Mouse (Mus musculus) kidney, embryonic 16.5 days (tissue): ENCODE measurements around the gene Usp33. TPM values are rescaled to one million over a fixed set of nuclear protein-coding genes. Genes with fewer than 3 reads are reported as not detected.

ENCODE experiments used
- ATAC-seq: fragments of 200-750 bp; cut with Nextera tagmentation; 2 replicates; pipeline ENCODE4 v1.8.0; 2017; ENCODE audit warnings: moderate TSS enrichment; ENCODE audit not compliant: low FRiP score, low TSS enrichment
- H3K27ac ChIP-seq: fragments of 300-500 bp; sonication (generic); 2 replicates; pipeline ENCODE4 v1.5.1; 2014; ENCODE audit warnings: low read length
- H3K27me3 ChIP-seq: fragments of 300-500 bp; sonication (generic); 2 replicates; pipeline ENCODE4 v1.6.1; 2014; ENCODE audit warnings: low read length, control low read depth, mixed read lengths; ENCODE audit not compliant: insufficient read depth
- H3K36me3 ChIP-seq: fragments of 300-500 bp; sonication (generic); 2 replicates; pipeline ENCODE4 v1.6.1; 2014; ENCODE audit warnings: low read length, control low read depth, mixed read lengths; ENCODE audit not compliant: insufficient read depth
- H3K4me1 ChIP-seq: fragments of 300-500 bp; sonication (generic); 2 replicates; pipeline ENCODE4 v1.6.1; 2014; ENCODE audit warnings: low read length, control low read depth, mixed read lengths; ENCODE audit not compliant: insufficient read depth
- H3K4me2 ChIP-seq: fragments of 300-500 bp; sonication (generic); replicated peaks from 2 replicates; pipeline ENCODE4 v1.6.1; 2014; ENCODE audit warnings: low read depth, low read length
- H3K4me3 ChIP-seq: fragments of 300-500 bp; sonication (generic); 2 replicates; pipeline ENCODE4 v1.5.1; 2014; ENCODE audit warnings: mild to moderate bottlenecking, low read length
- H3K9ac ChIP-seq: fragments of 300-500 bp; sonication (generic); replicated peaks from 2 replicates; pipeline ENCODE4 v1.6.1; 2014; ENCODE audit warnings: low read length
- H3K9me3 ChIP-seq: fragments of 300-500 bp; sonication (generic); 2 replicates; pipeline ENCODE4 v1.6.1; 2016; ENCODE audit warnings: low read length, control low read depth
- WGBS: fragments of 180-500 bp; shearing (Covaris S2); extraction: QIAGEN DNeasy Blood & Tissue Kit; methylation state at CpG from one replicate; pipeline ENCODE4 v1.1.7; 2014; 5-methylcytosine and 5-hydroxymethylcytosine counted together
- polyA plus RNA-seq: library from polyadenylated mRNA; unstranded; fragments of >200 nt; fragmentation: Nextera tagmentation; extraction: Ambion mirVana; gene quantifications from 2 replicates; pipeline ENCODE4 v1.2.1, GENCODE M21; 2015

Gene Usp33
- polyA plus RNA-seq, 1 experiment from 2014 or later: 46.2 TPM

- no peak for ATAC-seq
- Histone ChIP-seq H3K9me3 (no peaks in the 10 kb centered on the region), H3K4me2 (no peak overlapping the region), H3K4me1 (peaks cover 12% of the 10 kb centered on the region), H3K4me3 (no peak overlapping the region), H3K27me3 (no peaks in the 10 kb centered on the region), H3K27ac (no peak overlapping the region), H3K36me3 (0 out of 2 replicates have a peak, but pooled peaks cover 2% of the 10 kb centered on the region), H3K9ac (no peak overlapping the region)
- 83% methylated on average over 4 of the region's 4 CpGs for WGBS
Measured at GRCm38 (mm10) chr3:152412362-152412761, 66.1 kb downstream of the Usp33 start.

- Histone ChIP-seq H3K27ac (no peak overlapping the region), H3K4me1 (peaks cover 5% of the 10 kb centered on the region; the same call in 1 of the 2 replicates), H3K36me3 (peaks cover 21% of the 10 kb centered on the region), H3K9ac (no peak overlapping the region), H3K4me2 (no peak overlapping the region), H3K9me3 (no peaks in the 10 kb centered on the region), H3K4me3 (no peak overlapping the region), H3K27me3 (no peaks in the 10 kb centered on the region)
- WGBS: 89% methylated on average over 8 of the region's 8 CpGs
- ATAC-seq: no peak
Measured at GRCm38 (mm10) chr3:152428925-152429324, 82.6 kb downstream of the Usp33 start.

DNA sequence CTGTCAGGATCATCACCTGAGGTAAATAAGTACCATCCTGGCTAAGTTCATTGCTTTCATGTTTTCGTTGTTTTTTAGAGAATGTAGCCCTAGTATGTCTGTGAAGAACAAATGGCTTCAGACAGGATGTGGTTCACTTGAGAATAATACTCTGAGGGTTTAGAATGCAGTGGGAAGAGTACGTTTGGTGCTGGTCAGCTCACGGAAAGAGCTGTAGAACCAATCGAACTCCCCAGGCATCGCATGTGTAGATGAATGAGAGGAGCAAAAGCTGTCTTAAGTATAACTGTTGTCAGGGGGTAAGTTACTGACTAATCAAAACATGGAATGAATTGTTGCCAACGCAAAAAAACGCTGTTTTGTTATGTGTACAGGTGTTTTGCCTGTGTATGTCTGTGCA lies 86.4 kb downstream of the Usp33 start:
- Histone ChIP-seq H3K9me3 (no peaks in the 10 kb centered on the region), H3K36me3 (peaks cover 17% of the 10 kb centered on the region), H3K4me2 (no peak overlapping the region), H3K4me1 (peaks cover 5% of the 10 kb centered on the region; the same call in 1 of the 2 replicates), H3K9ac (no peak overlapping the region), H3K4me3 (no peak overlapping the region), H3K27ac (no peak overlapping the region), H3K27me3 (no peaks in the 10 kb centered on the region)
- 94% methylated on average over 7 of the region's 7 CpGs for WGBS
- no peak for ATAC-seq

DNA sequence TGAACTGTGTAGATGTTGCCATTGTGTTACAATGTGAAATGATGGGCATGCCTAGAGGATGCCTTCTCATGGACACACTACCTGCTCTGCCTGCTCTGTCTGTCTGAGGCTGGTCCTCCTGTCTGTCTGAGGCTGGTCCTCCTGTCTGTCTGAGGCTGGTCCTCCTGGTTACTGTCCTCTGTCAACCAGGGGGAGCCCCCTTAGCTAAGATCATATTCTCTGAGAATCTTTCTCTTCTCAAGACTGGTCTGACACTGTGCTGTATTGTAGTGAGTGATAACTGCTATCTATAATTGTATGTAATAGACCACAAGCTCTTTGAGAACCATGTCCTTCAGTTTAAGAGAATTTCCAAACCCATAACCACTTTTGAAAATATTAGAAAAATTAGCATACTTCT lies 89.3 kb downstream of the Usp33 start:
- H3K9me3 ChIP-seq: no peaks in the 10 kb centered on the region
- H3K27me3 ChIP-seq: no peaks in the 10 kb centered on the region
- no peaks in the 10 kb centered on the region for H3K4me1 ChIP-seq
- no peak overlapping the region for H3K4me2 ChIP-seq
- H3K36me3 ChIP-seq: peaks cover 7% of the 10 kb centered on the region; the same call in 1 of the 2 replicates
- ATAC-seq: no peak
- H3K9ac ChIP-seq: no peak overlapping the region
- no peak overlapping the region for H3K27ac ChIP-seq
- H3K4me3 ChIP-seq: no peak overlapping the region

DNA sequence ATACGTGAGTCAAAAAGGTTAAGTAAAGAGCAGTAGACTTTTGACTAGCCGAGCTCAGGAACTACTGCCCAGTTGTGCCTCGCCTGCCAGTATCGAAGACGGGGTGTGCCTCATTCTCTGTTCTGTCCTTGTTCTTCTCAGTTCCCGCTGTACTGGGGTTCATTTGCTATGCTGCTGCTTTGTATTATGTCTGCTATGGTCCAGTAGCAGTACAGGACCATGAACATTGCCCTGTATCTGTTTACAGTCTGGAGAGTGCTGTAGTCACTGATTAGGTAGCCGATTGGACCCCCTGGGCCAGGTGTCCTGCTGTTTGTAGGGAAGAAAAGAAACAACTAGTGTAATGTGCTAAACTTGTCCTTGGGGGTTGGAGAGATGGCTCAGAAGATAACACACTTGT lies 91.8 kb downstream of the Usp33 start:
- ATAC-seq: no peak
- H3K9ac ChIP-seq: no peak overlapping the region
- no peak overlapping the region for H3K4me3 ChIP-seq
- no peaks in the 10 kb centered on the region for H3K4me1 ChIP-seq
- H3K27ac ChIP-seq: no peak overlapping the region
- H3K9me3 ChIP-seq: no peaks in the 10 kb centered on the region
- H3K36me3 ChIP-seq: peaks cover 4% of the 10 kb centered on the region; the same call in 1 of the 2 replicates
- no peaks in the 10 kb centered on the region for H3K27me3 ChIP-seq
- WGBS: 96% methylated on average over 7 of the region's 7 CpGs
- no peak overlapping the region for H3K4me2 ChIP-seq

- no peak overlapping the region for H3K4me2 ChIP-seq
- H3K27me3 ChIP-seq: no peaks in the 10 kb centered on the region
- no peak for ATAC-seq
- 90% methylated on average over 4 of the region's 4 CpGs for WGBS
- no peaks in the 10 kb centered on the region for H3K4me1 ChIP-seq
- H3K9ac ChIP-seq: no peak overlapping the region
- no peaks in the 10 kb centered on the region for H3K9me3 ChIP-seq
- H3K4me3 ChIP-seq: no peak overlapping the region
- H3K27ac ChIP-seq: no peak overlapping the region
- H3K36me3 ChIP-seq: peaks cover 4% of the 10 kb centered on the region; the same call in 1 of the 2 replicates
Measured at GRCm38 (mm10) chr3:152442795-152443194, 96.5 kb downstream of the Usp33 start.

Other genes with a start within 250 kb of the Usp33 start
- gene Gipc2, start 180.2 kb upstream of the Usp33 start, polyA plus RNA-seq: 43.7 and 45.7 TPM in 2 replicates
- gene Dnajb4, start 136.2 kb upstream of the Usp33 start, polyA plus RNA-seq: 34.1 and 34.2 TPM in 2 replicates
- 258 and 286 TPM in 2 replicates for gene Fubp1, start 136.1 kb upstream of the Usp33 start, polyA plus RNA-seq
- gene Nexn, start 80.1 kb upstream of the Usp33 start, polyA plus RNA-seq: 9.5 and 10.9 TPM in 2 replicates
- gene Miga1, start 6.1 kb upstream of the Usp33 start, polyA plus RNA-seq: 17.3 and 21.1 TPM in 2 replicates
- 50.3 and 54.5 TPM in 2 replicates for gene Zzz3, start 49.0 kb downstream of the Usp33 start, polyA plus RNA-seq